Mouse (Mus musculus) C2C12 (cell line): ENCODE results near the gene Pex5.

ENCODE experiments used
- CEBPB ChIP-seq: IDR thresholded peaks from one replicate; pipeline ENCODE4 v1.6.1; 2011; ENCODE audit warnings: low read depth, mild to moderate bottlenecking, control low read depth, moderate library complexity
- CTCF ChIP-seq: IDR thresholded peaks from one replicate; pipeline ENCODE4 v1.5.1; 2011; ENCODE audit not compliant: control insufficient read depth, insufficient read depth, insufficient read length
- MAX ChIP-seq: IDR thresholded peaks from one replicate; pipeline ENCODE4 v1.6.1; 2011; ENCODE audit warnings: mild to moderate bottlenecking, control low read depth
- MYOD1 ChIP-seq: IDR thresholded peaks from one replicate; pipeline ENCODE4 v1.6.1; 2011; ENCODE audit warnings: low read depth; ENCODE audit not compliant: control insufficient read depth, insufficient read length
- USF1 ChIP-seq: IDR thresholded peaks from one replicate; pipeline ENCODE4 v1.6.1; 2011; ENCODE audit warnings: low read depth, mild to moderate bottlenecking, control low read depth, moderate library complexity

DNA sequence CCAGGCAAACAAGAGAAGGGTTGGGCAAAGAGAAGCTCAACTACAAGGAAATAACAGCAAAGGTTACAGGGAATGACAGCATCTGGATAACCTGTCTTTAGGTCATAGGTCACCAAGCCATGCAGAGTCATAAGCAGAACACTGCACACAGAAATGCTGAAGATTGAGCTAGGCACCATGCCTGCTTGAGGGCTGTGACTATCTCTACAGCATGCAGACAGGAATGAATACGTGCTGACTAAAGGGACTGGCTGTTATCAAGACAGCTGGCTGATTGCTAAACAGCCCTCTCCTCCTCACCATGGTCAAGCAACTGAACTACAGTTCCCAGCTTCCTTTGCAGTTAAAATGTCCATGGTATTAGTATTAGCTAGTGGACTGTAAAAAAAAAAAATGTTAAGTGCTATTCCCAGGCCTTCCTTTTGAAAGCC lies 9.2 kb upstream of the Pex5 start:
- no peak for TF ChIP-seq CTCF
- TF ChIP-seq MAX: no peak
- no peak for TF ChIP-seq MYOD1
- TF ChIP-seq CEBPB: no peak
- no peak for TF ChIP-seq USF1
